ENCODE assay signal across 17 mouse cellular contexts in the genomic region with DNA sequence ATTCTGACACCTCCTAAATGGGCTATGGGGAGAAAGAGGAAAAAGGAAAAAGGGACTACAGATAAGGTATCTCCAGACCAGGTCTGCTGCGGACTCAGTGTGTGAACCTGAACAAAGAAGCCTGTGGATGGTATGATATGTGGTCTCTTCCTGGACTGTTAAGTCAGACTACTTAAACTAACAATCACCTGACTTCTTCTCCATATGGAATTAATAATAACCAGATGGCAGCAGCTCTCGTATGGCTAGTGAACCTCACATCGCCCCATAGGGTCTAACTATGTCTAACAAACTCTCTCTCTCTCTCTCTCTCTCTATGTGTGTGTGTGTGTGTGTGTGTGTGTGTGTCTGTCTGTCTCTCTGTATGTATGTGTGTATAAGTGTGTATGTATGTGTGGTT. TPM values are rescaled to one million over a fixed set of nuclear protein-coding genes. Genes with fewer than 3 reads are reported as not detected.
"Had no signal": no experiment of that assay in that cellular context is flagged by ENCODE, and none has a peak within 500 bp of the region (broad histone marks: within the 10 kb centered on the region; RNA-seq: fewer than 3 reads in every experiment).

No protein-coding gene starts in this region.

- H3K27ac ChIP-seq: kidney, postnatal 0 days; liver, embryonic 15.5 days; midbrain, embryonic 12.5 days had no signal

- H3K9me3 ChIP-seq: liver, embryonic 15.5 days; midbrain, embryonic 12.5 days had no signal

- H3K4me1 ChIP-seq: liver, embryonic 15.5 days; midbrain, embryonic 12.5 days had no signal

- DNase-seq: kidney, adult 8-10 months; kidney, postnatal 36 days; left cerebral cortex, postnatal 4 days; lung, adult 2 months; lung, postnatal 4 days; retina, postnatal 1 day; right cerebral cortex, postnatal 14 days; thymus, postnatal 36 days had no signal

- H3K4me3 ChIP-seq: liver, embryonic 15.5 days; megakaryocyte, embryonic 14.5 days; midbrain, embryonic 12.5 days had no signal

- H3K4me2 ChIP-seq: liver, embryonic 15.5 days; midbrain, embryonic 12.5 days had no signal

- H3K9ac ChIP-seq: liver, embryonic 15.5 days; midbrain, embryonic 12.5 days had no signal

- ATAC-seq: intestine, postnatal 0 days; lung, postnatal 0 days had no signal

- H3K27me3 ChIP-seq: liver, embryonic 15.5 days; midbrain, embryonic 12.5 days had no signal

- H3K36me3 ChIP-seq: liver, embryonic 15.5 days; midbrain, embryonic 12.5 days had no signal

RNA-seq across cellular contexts. Expression of gene Mmp7, which starts 2.1 kb away (rescaled TPM):
- polyA plus RNA-seq: liver, adult 2 months; liver, embryonic 15.5 days; lung, adult 2 months; lung, postnatal 0 days; midbrain, embryonic 12.5 days; midbrain, postnatal 0 days; neural tube, embryonic 14.5 days had no signal
